Mouse (Mus musculus) midbrain, embryonic 14.5 days (tissue): ENCODE measurements around the gene Lrp11. TPM values are rescaled to one million over a fixed set of nuclear protein-coding genes. Genes with fewer than 3 reads are reported as not detected.

Experiments used
- ATAC-seq: fragments of 200-750 bp; cut with Nextera tagmentation; 2 replicates; pipeline ENCODE4 v1.8.0; 2017; ENCODE audit warnings: moderate number of reproducible peaks, moderate library complexity; ENCODE audit not compliant: low FRiP score, low TSS enrichment
- DNase-seq: peaks from one replicate; pipeline ENCODE4 v3.0.0-alpha.2; 2015
- H3K27ac ChIP-seq: fragments of 300-500 bp; sonication (generic); replicated peaks from 2 replicates; pipeline ENCODE4 v1.5.1; 2014; ENCODE audit warnings: mild to moderate bottlenecking, low read depth, low read length, moderate library complexity
- H3K27me3 ChIP-seq: fragments of 300-500 bp; sonication (generic); 2 replicates; pipeline ENCODE4 v1.6.1; 2014; ENCODE audit warnings: low read length, control low read depth, mixed read lengths; ENCODE audit not compliant: control insufficient read depth, insufficient read depth
- H3K36me3 ChIP-seq: fragments of 300-500 bp; sonication (generic); 2 replicates; pipeline ENCODE4 v1.6.1; 2014; ENCODE audit warnings: low read length, control low read depth; ENCODE audit not compliant: control insufficient read depth, insufficient read depth
- H3K4me1 ChIP-seq: fragments of 300-500 bp; sonication (generic); 2 replicates; pipeline ENCODE4 v1.6.1; 2014; ENCODE audit warnings: mild to moderate bottlenecking, antibody characterized with exemption, low read length, control low read depth; ENCODE audit not compliant: control insufficient read depth, insufficient read depth
- H3K4me2 ChIP-seq: fragments of 300-500 bp; sonication (generic); 2 replicates; pipeline ENCODE4 v1.6.1; 2014; ENCODE audit warnings: mild to moderate bottlenecking, low read length, moderate library complexity
- H3K4me3 ChIP-seq: fragments of 300-500 bp; sonication (generic); replicated peaks from 2 replicates; pipeline ENCODE4 v1.5.1; 2014; ENCODE audit warnings: low read depth, low read length
- H3K9ac ChIP-seq: fragments of 300-500 bp; sonication (generic); replicated peaks from 2 replicates; pipeline ENCODE4 v1.6.1; 2014; ENCODE audit warnings: mild to moderate bottlenecking, low read length, moderate library complexity
- H3K9me3 ChIP-seq: fragments of 300-500 bp; sonication (generic); 2 replicates; pipeline ENCODE4 v1.6.1; 2016; ENCODE audit warnings: low read length, control low read depth, mixed read lengths; ENCODE audit not compliant: control insufficient read depth
- WGBS: fragments of 180-500 bp; shearing (Covaris S2); extraction: QIAGEN DNeasy Blood & Tissue Kit; methylation state at CpG from one replicate; pipeline ENCODE4 v1.1.7; 2014; 5-methylcytosine and 5-hydroxymethylcytosine counted together
- polyA plus RNA-seq: library from polyadenylated mRNA; unstranded; fragments of >200 nt; fragmentation: Nextera tagmentation; extraction: Ambion mirVana; gene quantifications from 2 replicates; pipeline ENCODE4 v1.2.1, GENCODE M21; 2014

Gene Lrp11
- polyA plus RNA-seq, 1 experiment from 2014 or later, result 36.6 TPM

DNA sequence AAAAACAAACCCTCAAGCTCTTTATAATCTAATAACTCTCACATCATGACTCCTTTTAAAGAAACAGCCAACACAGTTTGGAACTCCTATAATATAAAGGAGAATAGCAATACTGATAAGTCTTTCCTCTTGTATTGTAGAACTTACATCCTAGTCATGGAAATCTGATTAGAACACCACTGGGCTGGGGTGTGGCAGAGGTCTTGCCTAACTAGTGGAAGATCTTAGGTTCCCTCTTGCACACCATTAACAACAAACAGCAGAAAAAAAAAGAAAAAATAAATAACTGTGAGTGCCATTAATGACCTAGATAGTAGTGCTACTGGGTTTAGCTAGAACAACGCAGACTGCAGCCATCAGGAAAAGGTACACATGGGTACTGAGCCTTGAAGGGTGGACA lies 75.3 kb downstream of the Lrp11 start:
- DNase-seq (no peak), ATAC-seq (no peak)
- Histone ChIP-seq H3K9ac (no peak overlapping the region), H3K36me3 (peaks cover 2% of the 10 kb centered on the region; the same call in 1 of the 2 replicates), H3K4me3 (no peak overlapping the region), H3K9me3 (no peaks in the 10 kb centered on the region), H3K4me1 (peaks cover 20% of the 10 kb centered on the region; the same call in 1 of the 2 replicates), H3K4me2 (no peak overlapping the region), H3K27ac (no peak overlapping the region), H3K27me3 (no peaks in the 10 kb centered on the region)
- 87% methylated on average over 1 of the region's 1 CpGs for WGBS

DNA sequence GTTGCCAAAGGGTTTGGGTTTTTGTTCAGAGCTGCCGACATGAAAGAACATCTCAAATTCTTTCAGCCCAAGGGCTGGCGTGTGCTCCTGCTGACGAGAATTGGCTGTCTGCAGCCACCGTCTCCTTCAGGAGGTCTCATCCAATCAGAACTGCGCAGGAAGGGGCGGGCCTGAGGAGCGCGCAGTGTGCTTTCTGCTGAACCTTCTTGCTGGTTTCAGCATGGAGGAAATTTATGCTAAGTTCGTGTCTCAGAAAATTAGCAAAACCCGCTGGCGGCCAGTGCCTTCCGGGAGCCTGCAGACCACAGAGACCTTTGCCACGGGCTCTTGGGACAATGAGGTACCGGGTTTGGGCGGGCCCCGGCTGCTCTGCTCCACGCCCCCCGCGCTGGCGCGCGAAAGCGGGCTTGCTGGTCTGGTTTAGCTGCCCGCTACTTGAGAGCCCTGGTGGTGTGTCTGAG lies 77.8 kb downstream of the Lrp11 start, which contains the start of gene Nup43:
Nup43 (plus strand) TSS at position 162 of the 461 bp plus-strand sequence.
- DNase-seq, result peak; percentile 97
- ATAC-seq, result peak; percentile 90
- peak within 1 kb of the TSS; percentile 67 for H3K9ac ChIP-seq
- peaks cover 19% of the 10 kb centered on the region for H3K36me3 ChIP-seq
- H3K27ac ChIP-seq, result peak within 1 kb of the TSS; percentile 61
- H3K4me2 ChIP-seq, result peak within 1 kb of the TSS; percentile 86
- H3K9me3 ChIP-seq, result no peaks in the 10 kb centered on the region
- H3K4me1 ChIP-seq, result peaks cover 15% of the 10 kb centered on the region; the same call in 1 of the 2 replicates
- peak within 1 kb of the TSS; percentile 73 for H3K4me3 ChIP-seq
- no peaks in the 10 kb centered on the region for H3K27me3 ChIP-seq
- WGBS, result under 1% methylated on average over 24 of the region's 24 CpGs

DNA sequence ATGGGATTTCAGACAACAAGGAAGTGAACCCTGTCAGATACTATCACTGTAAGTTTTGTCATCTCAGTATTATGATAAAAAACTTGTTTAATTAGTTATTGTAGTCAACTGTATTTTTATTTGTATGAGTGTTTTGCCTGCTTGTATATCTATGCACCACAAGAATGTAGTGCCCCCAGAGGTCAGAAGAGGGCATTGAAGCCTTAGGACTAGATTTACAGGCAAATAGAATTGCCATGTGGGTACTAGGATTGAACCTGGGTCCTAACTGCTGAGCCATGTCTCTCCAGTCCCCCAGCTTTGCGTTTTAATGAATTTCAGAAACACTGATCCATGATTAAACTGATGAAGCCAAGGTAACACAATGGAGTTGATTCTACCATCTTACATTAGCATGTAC lies 84.1 kb downstream of the Lrp11 start:
- Histone ChIP-seq H3K4me1 (no peaks in the 10 kb centered on the region), H3K27me3 (no peaks in the 10 kb centered on the region), H3K9ac (no peak overlapping the region), H3K4me3 (no peak overlapping the region), H3K27ac (no peak overlapping the region), H3K9me3 (no peaks in the 10 kb centered on the region), H3K36me3 (peaks cover 60% of the 10 kb centered on the region), H3K4me2 (no peak overlapping the region)
- 62% methylated on average over 1 of the region's 1 CpGs for WGBS
- DNase-seq (peak; percentile 59), ATAC-seq (no peak)

Other genes with a start within 250 kb of the Lrp11 start
- gene Ulbp1, start 116.2 kb upstream of the Lrp11 start, polyA plus RNA-seq, result 0.07 and 0.80 TPM in 2 replicates
- gene Nup43, start 77.7 kb downstream of the Lrp11 start, polyA plus RNA-seq, result 33.0 and 36.0 TPM in 2 replicates
- gene Pcmt1, start 91.3 kb downstream of the Lrp11 start, polyA plus RNA-seq, result 156 and 169 TPM in 2 replicates
- 17.9 and 20.6 TPM in 2 replicates for gene Lats1, start 91.4 kb downstream of the Lrp11 start, polyA plus RNA-seq
- gene Katna1, start 136.2 kb downstream of the Lrp11 start, polyA plus RNA-seq, result 24.6 and 33.4 TPM in 2 replicates
- gene Ginm1, start 203.0 kb downstream of the Lrp11 start, polyA plus RNA-seq, result 39.4 and 48.1 TPM in 2 replicates
- gene Ppil4, start 203.1 kb downstream of the Lrp11 start, polyA plus RNA-seq, result 51.9 and 54.7 TPM in 2 replicates
- gene Zc3h12d, start 242.7 kb downstream of the Lrp11 start, polyA plus RNA-seq, result 0.13 TPM in 2 replicates